Mouse (Mus musculus) liver, embryonic 11.5 days (tissue): ENCODE measurements at regions not wholly inside any gene's neighbourhood (a gene's known extent, or its start where the extent isn't known, plus 50 kb on each side); places are given as distances from the start of the nearest gene placed in this dataset.

Experiments used
- ATAC-seq: fragments of 200-750 bp; cut with Nextera tagmentation; replicated peaks from 2 replicates; pipeline ENCODE4 v1.8.0; 2017; ENCODE audit warnings: moderate number of reproducible peaks, mild to moderate bottlenecking, moderate TSS enrichment, moderate library complexity; ENCODE audit not compliant: low FRiP score
- DNase-seq: peaks from one replicate; pipeline ENCODE4 v3.0.0-alpha.2; 2017; ENCODE audit warnings: low spot score
- H3K27ac ChIP-seq: fragments of 300-500 bp; sonication (generic); 2 replicates; pipeline ENCODE4 v1.5.1; 2014; ENCODE audit warnings: mild to moderate bottlenecking, low read depth, low read length, control low read depth
- H3K27me3 ChIP-seq: fragments of 300-500 bp; sonication (generic); replicated peaks from 2 replicates; pipeline ENCODE4 v1.6.1; 2014; ENCODE audit warnings: low read length, mixed read lengths; ENCODE audit not compliant: control insufficient read depth, insufficient read depth
- H3K36me3 ChIP-seq: fragments of 300-500 bp; sonication (generic); 2 replicates; pipeline ENCODE4 v1.6.1; 2014; ENCODE audit warnings: mild to moderate bottlenecking, low read length, moderate library complexity, mixed read lengths; ENCODE audit not compliant: control insufficient read depth, insufficient read depth
- H3K4me1 ChIP-seq: fragments of 300-500 bp; sonication (generic); replicated peaks from 2 replicates; pipeline ENCODE4 v1.6.1; 2014; ENCODE audit warnings: low read length, mixed read lengths; ENCODE audit not compliant: control insufficient read depth, insufficient read depth
- H3K4me2 ChIP-seq: fragments of 300-500 bp; sonication (generic); 2 replicates; pipeline ENCODE4 v1.6.1; 2014; ENCODE audit warnings: mild to moderate bottlenecking, control low read depth, moderate library complexity
- H3K4me3 ChIP-seq: fragments of 300-500 bp; sonication (generic); 2 replicates; pipeline ENCODE4 v1.5.1; 2014; ENCODE audit warnings: low read depth, low read length, control low read depth
- H3K9ac ChIP-seq: fragments of 300-500 bp; sonication (generic); 2 replicates; pipeline ENCODE4 v1.6.1; 2014; ENCODE audit warnings: low read depth, low read length, control low read depth
- H3K9me3 ChIP-seq: fragments of 300-500 bp; sonication (generic); 2 replicates; pipeline ENCODE4 v1.6.1; 2016; ENCODE audit warnings: low read length, inconsistent platforms, mixed read lengths; ENCODE audit not compliant: control insufficient read depth
- WGBS: fragments of 180-500 bp; shearing (Covaris S2); extraction: QIAGEN DNeasy Blood & Tissue Kit; methylation state at CpG from one replicate; pipeline ENCODE4 v1.1.7; 2014; 5-methylcytosine and 5-hydroxymethylcytosine counted together

DNA sequence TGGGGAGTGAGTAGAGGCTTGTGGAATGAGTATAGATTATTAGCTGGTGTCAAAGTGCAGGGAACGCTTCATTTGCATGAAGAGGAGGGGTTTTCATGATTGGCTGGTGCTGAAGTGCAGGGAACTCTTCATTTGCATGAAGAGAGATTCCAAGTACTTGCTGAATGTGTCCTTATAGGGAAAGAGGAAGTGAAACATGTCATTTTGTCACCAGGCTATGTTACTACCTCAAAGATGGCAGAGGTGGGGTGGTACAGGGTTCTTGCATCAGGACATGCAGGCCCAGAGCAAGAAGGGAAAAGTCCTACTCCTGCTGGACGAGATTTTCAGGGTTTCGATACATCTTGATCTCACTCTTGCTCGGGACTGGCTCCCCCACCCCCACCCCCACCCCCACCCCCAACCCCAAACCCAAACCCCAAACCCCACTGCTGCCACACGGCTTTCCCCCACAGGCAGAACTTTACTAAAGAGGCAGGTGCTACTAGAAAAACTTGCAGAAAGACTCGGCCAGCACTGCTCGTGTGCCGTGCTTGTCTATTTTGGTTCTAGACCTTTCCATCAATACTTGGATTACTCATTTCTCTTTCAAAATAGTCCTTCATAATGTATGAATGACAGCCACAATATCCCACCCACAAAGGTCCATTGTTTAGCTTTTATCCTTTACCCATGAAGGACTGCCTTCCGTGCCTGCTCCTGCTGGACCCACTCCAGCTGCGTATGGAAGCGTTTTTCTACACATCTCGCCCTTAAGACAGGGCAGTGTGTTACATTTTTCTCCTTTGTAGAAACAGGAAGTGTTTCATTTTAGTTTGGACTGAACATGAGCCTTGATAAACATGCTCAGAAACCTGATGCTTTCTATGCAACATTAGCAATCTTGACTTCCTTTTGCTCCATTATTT, 223.0 kb upstream of the N6amt1 start:
- Histone ChIP-seq H3K27me3 (no peaks in the 10 kb centered on the region), H3K36me3 (no peaks in the 10 kb centered on the region)
- 87% methylated on average over 12 of the region's 12 CpGs for WGBS

DNA sequence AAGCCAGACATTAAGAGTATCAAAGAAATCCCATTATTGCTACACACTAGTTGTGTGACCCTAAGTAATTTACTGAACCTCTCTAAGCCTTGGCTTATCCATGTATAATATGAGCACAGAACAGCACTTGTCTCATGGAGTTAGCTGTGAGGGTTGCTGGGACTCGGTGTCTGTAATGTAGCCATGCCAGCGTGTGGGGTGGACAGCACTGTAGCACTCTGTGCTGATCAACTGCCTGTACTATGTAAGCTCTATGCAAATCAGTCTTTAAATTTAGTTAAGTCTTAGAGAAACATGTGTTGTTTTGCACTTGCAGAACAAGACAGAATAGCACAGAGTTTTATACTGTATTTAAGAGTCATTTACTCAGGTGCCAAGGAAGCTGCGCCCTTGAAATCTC, 225.0 kb upstream of the N6amt1 start:
- 83% methylated on average over 3 of the region's 3 CpGs for WGBS
- no peaks in the 10 kb centered on the region for H3K36me3 ChIP-seq
- H3K9me3 ChIP-seq, result no peaks in the 10 kb centered on the region
- H3K4me2 ChIP-seq, result no peak overlapping the region
- no peak for DNase-seq
- H3K9ac ChIP-seq, result no peak overlapping the region
- H3K27ac ChIP-seq, result no peak overlapping the region
- H3K4me1 ChIP-seq, result no peaks in the 10 kb centered on the region
- ATAC-seq, result no peak
- no peaks in the 10 kb centered on the region for H3K27me3 ChIP-seq
- no peak overlapping the region for H3K4me3 ChIP-seq

More for the DNA sequence above, 223.0 kb upstream of the N6amt1 start:
- H3K9ac ChIP-seq, result no peak overlapping the region
- no peak overlapping the region for H3K4me3 ChIP-seq
- no peak overlapping the region for H3K27ac ChIP-seq
- no peaks in the 10 kb centered on the region for H3K4me1 ChIP-seq
- no peak for DNase-seq
- ATAC-seq, result no peak
- no peak overlapping the region for H3K4me2 ChIP-seq
- H3K9me3 ChIP-seq, result no peaks in the 10 kb centered on the region

DNA sequence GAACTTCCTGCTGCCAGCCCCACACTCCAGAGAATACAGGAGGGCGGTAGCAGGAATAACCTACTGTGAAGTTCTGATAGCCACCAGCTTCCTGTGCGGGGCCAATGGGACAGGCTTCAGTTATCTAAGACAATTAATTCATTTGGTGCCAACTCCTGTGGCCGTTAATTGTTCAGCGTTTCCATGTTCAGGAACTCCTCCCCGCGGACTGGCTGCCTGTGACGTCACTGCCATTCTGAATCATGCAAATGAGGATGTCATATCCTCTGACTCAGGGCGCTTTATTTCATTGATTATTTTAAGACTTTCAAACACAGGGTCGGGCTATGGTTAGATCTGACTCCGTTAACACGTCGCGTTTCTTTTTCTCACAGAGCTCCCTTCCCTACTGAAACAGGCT, 225.8 kb upstream of the N6amt1 start:
- WGBS, result 57% methylated on average over 13 of the region's 13 CpGs
- H3K4me3 ChIP-seq, result no peak overlapping the region

DNA sequence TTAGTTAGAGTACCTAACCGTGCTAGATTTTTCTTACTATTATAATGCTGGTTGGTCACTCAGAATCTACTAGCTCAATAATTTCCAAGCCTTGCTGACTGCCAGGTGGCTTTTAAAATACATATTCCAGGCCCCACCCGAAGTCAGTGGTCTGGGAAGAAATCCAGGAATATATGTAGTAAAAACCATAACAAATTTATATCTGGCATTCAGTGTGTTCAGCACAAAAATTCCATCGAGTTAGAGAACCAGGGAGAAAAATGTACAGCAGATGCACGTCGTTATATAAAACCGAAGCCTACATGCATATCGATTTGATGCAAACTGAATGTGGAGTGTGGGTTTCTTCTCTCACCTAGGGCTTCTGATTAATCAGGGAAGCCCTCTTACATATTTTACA, 229.5 kb upstream of the N6amt1 start:
- no peaks in the 10 kb centered on the region for H3K9me3 ChIP-seq
- no peaks in the 10 kb centered on the region for H3K36me3 ChIP-seq
- no peaks in the 10 kb centered on the region for H3K4me1 ChIP-seq
- H3K9ac ChIP-seq, result no peak overlapping the region
- 83% methylated on average over 7 of the region's 7 CpGs for WGBS
- no peak overlapping the region for H3K4me2 ChIP-seq
- H3K27me3 ChIP-seq, result no peaks in the 10 kb centered on the region
- H3K4me3 ChIP-seq, result no peak overlapping the region
- ATAC-seq (no peak), DNase-seq (no peak)
- H3K27ac ChIP-seq, result no peak overlapping the region

More for the DNA sequence above, 225.8 kb upstream of the N6amt1 start:
- Histone ChIP-seq H3K4me2 (no peak overlapping the region), H3K9ac (no peak overlapping the region), H3K36me3 (no peaks in the 10 kb centered on the region), H3K4me1 (no peaks in the 10 kb centered on the region), H3K27me3 (no peaks in the 10 kb centered on the region), H3K27ac (no peak overlapping the region), H3K9me3 (no peaks in the 10 kb centered on the region)
- ATAC-seq (no peak), DNase-seq (no peak)

DNA sequence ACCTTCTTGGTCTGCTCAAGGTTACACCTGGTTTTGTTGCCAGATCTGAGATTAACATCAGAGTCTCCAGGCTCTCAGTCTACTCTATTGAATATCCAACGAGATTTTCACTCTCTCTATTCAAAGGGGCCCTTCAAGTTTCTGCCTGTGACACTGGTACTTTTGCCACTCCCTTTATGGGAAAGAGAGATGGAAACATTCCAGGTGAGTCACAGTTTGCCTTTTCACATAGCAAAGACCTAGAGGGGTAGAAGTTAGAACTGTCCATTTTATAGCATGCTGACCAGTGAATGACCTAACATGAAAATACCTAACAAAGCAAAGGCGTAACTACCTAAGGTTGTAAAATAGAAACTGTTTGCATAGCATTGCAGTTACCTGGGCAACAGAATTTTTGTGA, 250.4 kb upstream of the N6amt1 start:
- no peak for ATAC-seq
- Histone ChIP-seq H3K4me3 (no peak overlapping the region), H3K4me1 (no peaks in the 10 kb centered on the region), H3K36me3 (no peaks in the 10 kb centered on the region), H3K9ac (no peak overlapping the region), H3K4me2 (no peak overlapping the region), H3K9me3 (no peaks in the 10 kb centered on the region), H3K27me3 (no peaks in the 10 kb centered on the region), H3K27ac (no peak overlapping the region)
- WGBS, result 70% methylated on average over 2 of the region's 2 CpGs
- no peak for DNase-seq

DNA sequence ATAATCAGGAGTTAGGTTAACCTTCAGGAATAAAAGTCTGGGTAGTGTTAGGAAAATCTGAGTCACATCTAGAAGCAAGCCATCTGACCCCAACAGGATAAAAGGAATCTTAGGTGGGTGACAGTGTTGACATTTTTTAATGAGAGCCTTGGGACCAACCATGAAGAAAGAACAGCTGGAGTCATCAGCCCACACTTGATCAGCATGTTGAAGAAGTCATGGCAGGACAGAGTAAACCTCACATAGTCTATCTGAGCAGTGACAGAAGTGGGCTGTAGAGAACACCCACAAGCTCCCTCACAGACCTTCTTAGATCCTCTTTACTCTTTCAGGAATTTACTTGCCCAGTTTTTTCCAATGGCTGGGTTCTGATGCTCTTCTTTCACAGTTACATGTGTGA, 251.9 kb upstream of the N6amt1 start:
- Histone ChIP-seq H3K27ac (no peak overlapping the region), H3K4me2 (no peak overlapping the region), H3K27me3 (no peaks in the 10 kb centered on the region), H3K9me3 (no peaks in the 10 kb centered on the region), H3K36me3 (no peaks in the 10 kb centered on the region), H3K4me3 (no peak overlapping the region), H3K4me1 (no peaks in the 10 kb centered on the region), H3K9ac (no peak overlapping the region)
- ATAC-seq (no peak), DNase-seq (no peak)

DNA sequence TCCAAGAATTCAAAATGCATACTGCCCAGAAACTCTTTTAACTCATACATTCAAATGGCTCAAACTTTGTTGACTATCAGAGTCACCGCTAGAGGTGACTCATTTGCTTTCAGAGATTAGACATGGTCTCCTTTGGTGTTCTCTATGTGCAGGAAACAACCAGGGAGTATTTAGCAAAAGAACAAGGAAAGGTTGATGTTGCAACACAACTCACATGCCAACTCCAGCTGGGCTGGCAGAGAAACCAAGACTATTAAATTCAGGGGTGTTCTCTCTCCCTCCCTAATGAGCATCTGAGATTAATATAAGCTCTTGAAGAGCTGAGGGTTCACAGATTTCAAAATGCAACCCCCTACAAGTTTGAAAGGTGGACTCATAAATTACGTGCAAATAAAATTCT, 262.0 kb upstream of the N6amt1 start:
- no peak for ATAC-seq
- Histone ChIP-seq H3K4me1 (no peaks in the 10 kb centered on the region), H3K27me3 (no peaks in the 10 kb centered on the region), H3K9me3 (no peaks in the 10 kb centered on the region), H3K4me2 (no peak overlapping the region), H3K4me3 (no peak overlapping the region), H3K27ac (no peak overlapping the region), H3K36me3 (no peaks in the 10 kb centered on the region), H3K9ac (no peak overlapping the region)
- no peak for DNase-seq
- 86% methylated on average over 2 of the region's 2 CpGs for WGBS

DNA sequence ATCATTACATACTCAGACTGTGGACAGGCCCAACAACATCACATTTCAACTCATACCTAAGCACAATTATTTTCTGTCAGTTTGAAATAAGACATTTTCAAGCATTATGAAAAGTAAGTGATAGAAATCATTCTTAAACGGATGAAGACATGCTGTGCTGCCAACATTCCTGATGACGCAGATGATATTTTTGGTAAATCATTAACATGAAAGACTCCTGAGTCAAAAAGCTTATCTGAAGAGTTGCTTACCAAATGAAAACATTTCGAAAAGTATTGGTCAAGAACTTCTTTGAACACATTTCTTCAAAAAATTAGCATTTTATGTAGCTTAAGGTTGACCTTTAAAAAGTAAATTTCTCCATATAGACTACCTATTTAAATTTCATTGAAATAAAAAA, 264.7 kb upstream of the N6amt1 start:
- Histone ChIP-seq H3K9me3 (no peaks in the 10 kb centered on the region), H3K27ac (no peak overlapping the region), H3K4me1 (no peaks in the 10 kb centered on the region), H3K36me3 (no peaks in the 10 kb centered on the region), H3K4me2 (no peak overlapping the region), H3K27me3 (no peaks in the 10 kb centered on the region), H3K9ac (no peak overlapping the region), H3K4me3 (no peak overlapping the region)
- ATAC-seq (no peak), DNase-seq (no peak)
- WGBS, result 69% methylated on average over 3 of the region's 3 CpGs

DNA sequence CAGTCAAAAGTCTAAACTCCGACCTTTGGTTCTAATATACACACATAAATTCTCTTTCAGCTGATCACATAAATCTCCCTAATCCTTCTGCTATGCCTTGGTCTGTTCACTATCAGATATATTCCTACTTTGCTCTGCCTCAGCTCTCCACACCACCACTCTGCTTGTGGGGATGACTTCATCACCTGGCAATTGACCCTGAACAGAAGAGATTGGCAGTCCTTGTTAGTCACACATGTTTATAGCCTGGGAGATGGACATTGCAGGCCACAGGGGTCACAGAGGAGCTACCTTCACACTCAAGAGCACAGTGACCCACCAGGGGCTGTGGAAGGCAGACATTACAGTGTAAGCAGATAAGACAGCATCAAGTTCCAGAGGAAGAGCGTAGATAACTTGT, 270.5 kb upstream of the N6amt1 start:
- H3K36me3 ChIP-seq, result no peaks in the 10 kb centered on the region
- no peak overlapping the region for H3K9ac ChIP-seq
- no peak for ATAC-seq
- 59% methylated on average over 2 of the region's 2 CpGs for WGBS
- H3K4me1 ChIP-seq, result no peaks in the 10 kb centered on the region
- no peak overlapping the region for H3K4me3 ChIP-seq
- no peaks in the 10 kb centered on the region for H3K9me3 ChIP-seq
- no peaks in the 10 kb centered on the region for H3K27me3 ChIP-seq
- DNase-seq, result no peak
- no peak overlapping the region for H3K4me2 ChIP-seq
- H3K27ac ChIP-seq, result no peak overlapping the region
